Mouse (Mus musculus): Measurements from ENCODE around the gene Hdac6. TPM values are rescaled to one million over a fixed set of nuclear protein-coding genes. Genes with fewer than 3 reads are reported as not detected.
A peak's percentile ranks its signal among the peaks of the same experiment; 100 is the strongest.
"Not testable (repeated sequence)": the region's sequence is repeated elsewhere in the genome, so short reads cannot be mapped to it uniquely, and the experiment has no call there.

The Hdac6 gene
- polyA plus RNA-seq, 1 experiment from 2014 or later, result 49.3 TPM

- H3K9me3 ChIP-seq; H3K27ac ChIP-seq; ATAC-seq (ENCODE audit: insufficient number of reproducible peaks, insufficient read depth, low FRiP score, low TSS enrichment); H3K4me2 ChIP-seq (replicated peaks); H3K36me3 ChIP-seq; H3K9ac ChIP-seq; H3K4me1 ChIP-seq; H3K4me3 ChIP-seq: not testable (repeated sequence)
- 70% methylated on average over 6 of the region's 6 CpGs for WGBS
- peaks cover 38% of the 10 kb centered on the region for H3K27me3 ChIP-seq
These were observed 29.7 kb downstream of the Hdac6 start for GRCm38 (mm10) chrX:7917960-7918359.

GRCm38 (mm10) chrX:7915669-7916068 is 32.0 kb downstream of the Hdac6 start:
- not testable (repeated sequence) for H3K36me3 ChIP-seq; H3K27ac ChIP-seq; H3K4me2 ChIP-seq (replicated peaks); ATAC-seq (ENCODE audit: insufficient number of reproducible peaks, insufficient read depth, low FRiP score, low TSS enrichment); H3K9me3 ChIP-seq; H3K4me3 ChIP-seq; H3K9ac ChIP-seq; H3K4me1 ChIP-seq
- 22% methylated on average over 3 of the region's 3 CpGs for WGBS
- peaks cover 17% of the 10 kb centered on the region for H3K27me3 ChIP-seq

GRCm38 (mm10) chrX:7910473-7910872 is 37.2 kb downstream of the Hdac6 start:
- no peak overlapping the region for H3K4me2 ChIP-seq (replicated peaks)
- ATAC-seq (ENCODE audit: insufficient number of reproducible peaks, insufficient read depth, low FRiP score, low TSS enrichment), result no peak
- H3K27ac ChIP-seq, result no peak overlapping the region
- WGBS, result 49% methylated on average over 6 of the region's 6 CpGs
- H3K9ac ChIP-seq, result no peak overlapping the region
- no peaks in the 10 kb centered on the region for H3K9me3 ChIP-seq
- peaks cover 4% of the 10 kb centered on the region for H3K36me3 ChIP-seq
- no peaks in the 10 kb centered on the region for H3K4me1 ChIP-seq
- H3K27me3 ChIP-seq, result no peaks in the 10 kb centered on the region
- H3K4me3 ChIP-seq, result no peak overlapping the region

GRCm38 (mm10) chrX:7909242-7909641 is 38.4 kb downstream of the Hdac6 start, which contains the start of gene Gm10490:
TSS of gene Gm10490 (plus strand) at chrX:7909542.
- H3K27me3 ChIP-seq; H3K9ac ChIP-seq; ATAC-seq (ENCODE audit: insufficient number of reproducible peaks, insufficient read depth, low FRiP score, low TSS enrichment); H3K4me3 ChIP-seq; H3K4me1 ChIP-seq; H3K36me3 ChIP-seq; H3K27ac ChIP-seq; H3K4me2 ChIP-seq (replicated peaks); H3K9me3 ChIP-seq: not testable (repeated sequence)
- 90% methylated on average over 4 of the region's 4 CpGs for WGBS

- WGBS, result 89% methylated on average over 5 of the region's 5 CpGs
- peaks cover 4% of the 10 kb centered on the region for H3K36me3 ChIP-seq
- H3K9ac ChIP-seq, result no peak within 1 kb of the TSS
- no peak within 1 kb of the TSS for H3K4me3 ChIP-seq
- H3K4me1 ChIP-seq, result no peaks in the 10 kb centered on the region
- ATAC-seq (ENCODE audit: insufficient number of reproducible peaks, insufficient read depth, low FRiP score, low TSS enrichment), result no peak
- H3K27ac ChIP-seq, result no peak within 1 kb of the TSS
- H3K27me3 ChIP-seq, result no peaks in the 10 kb centered on the region
- H3K9me3 ChIP-seq, result no peaks in the 10 kb centered on the region
- no peak within 1 kb of the TSS for H3K4me2 ChIP-seq (replicated peaks)
These were observed 40.0 kb downstream of the Hdac6 start, which contains the start of gene Gm10491 for GRCm38 (mm10) chrX:7907735-7908134. TSS of gene Gm10491 (minus strand) at chrX:7907835.

GRCm38 (mm10) chrX:7904441-7904840 is 43.2 kb downstream of the Hdac6 start:
- ATAC-seq (ENCODE audit: insufficient number of reproducible peaks, insufficient read depth, low FRiP score, low TSS enrichment), result no peak
- no peak overlapping the region for H3K27ac ChIP-seq
- no peak overlapping the region for H3K4me2 ChIP-seq (replicated peaks)
- H3K27me3 ChIP-seq, result no peaks in the 10 kb centered on the region
- 95% methylated on average over 5 of the region's 5 CpGs for WGBS
- H3K36me3 ChIP-seq, result peaks cover 4% of the 10 kb centered on the region
- H3K9me3 ChIP-seq, result no peaks in the 10 kb centered on the region
- H3K4me1 ChIP-seq, result no peaks in the 10 kb centered on the region
- no peak overlapping the region for H3K9ac ChIP-seq
- no peak overlapping the region for H3K4me3 ChIP-seq

GRCm38 (mm10) chrX:7898880-7899874 is 48.5 kb downstream of the Hdac6 start, which contains the start of the genes Pqbp1 and Timm17b:
TSS of gene Pqbp1 (minus strand) at chrX:7899269.
TSS of gene Timm17b (plus strand) at chrX:7899357.
- 14% methylated on average over 62 of the region's 62 CpGs for WGBS
- Histone ChIP-seq H3K27ac (peak within 1 kb of the TSS; percentile 83), H3K36me3 (peaks cover 4% of the 10 kb centered on the region; the same call in 1 of the 2 replicates), H3K4me3 (peak within 1 kb of the TSS; percentile 52), H3K9me3 (no peaks in the 10 kb centered on the region), H3K4me1 (peaks cover 4% of the 10 kb centered on the region; the same call in 1 of the 2 replicates), H3K4me2 (replicated peaks) (peak within 1 kb of the TSS; percentile 53), H3K27me3 (no peaks in the 10 kb centered on the region), H3K9ac (peak within 1 kb of the TSS; percentile 62)
- peak; percentile 97 for ATAC-seq (ENCODE audit: insufficient number of reproducible peaks, insufficient read depth, low FRiP score, low TSS enrichment)

- Histone ChIP-seq H3K4me3 (peak overlapping the region; percentile 52), H3K36me3 (peaks cover 4% of the 10 kb centered on the region; the same call in 1 of the 2 replicates), H3K27ac (no peak overlapping the region), H3K9ac (peak overlapping the region; percentile 48; the same call in 1 of the 2 replicates), H3K27me3 (no peaks in the 10 kb centered on the region), H3K4me2 (replicated peaks) (peak overlapping the region; percentile 53), H3K9me3 (no peaks in the 10 kb centered on the region), H3K4me1 (peaks cover 4% of the 10 kb centered on the region; the same call in 1 of the 2 replicates)
- WGBS, result 37% methylated on average over 13 of the region's 13 CpGs
- ATAC-seq (ENCODE audit: insufficient number of reproducible peaks, insufficient read depth, low FRiP score, low TSS enrichment), result no peak
These were observed 49.5 kb downstream of the Hdac6 start for GRCm38 (mm10) chrX:7898211-7898610.

GRCm38 (mm10) chrX:7883841-7884567 is 63.7 kb downstream of the Hdac6 start, which contains the start of gene Slc35a2:
TSS of gene Slc35a2 (plus strand) at chrX:7884028.
- Histone ChIP-seq H3K36me3 (0 out of 2 replicates have a peak, but pooled peaks cover 3% of the 10 kb centered on the region), H3K9ac (peak within 1 kb of the TSS; percentile 19), H3K4me2 (replicated peaks) (peak within 1 kb of the TSS; percentile 59), H3K27me3 (no peaks in the 10 kb centered on the region), H3K4me3 (peak within 1 kb of the TSS; percentile 58), H3K4me1 (peaks cover 3% of the 10 kb centered on the region; the same call in 1 of the 2 replicates), H3K27ac (peak within 1 kb of the TSS; percentile 61; the same call in 1 of the 2 replicates), H3K9me3 (no peaks in the 10 kb centered on the region)
- peak; percentile 82 for ATAC-seq (ENCODE audit: insufficient number of reproducible peaks, insufficient read depth, low FRiP score, low TSS enrichment)
- WGBS, result 21% methylated on average over 47 of the region's 49 CpGs

Data from embryonic facial prominence, embryonic 12.5 days (tissue).